Mouse (Mus musculus) embryonic fibroblast, embryonic 13.5 days (primary cell): ENCODE measurements around the gene Cnp. TPM values are rescaled to one million over a fixed set of nuclear protein-coding genes. Genes with fewer than 3 reads are reported as not detected.

Experiments used
- H3K27ac ChIP-seq: 2 replicates; pipeline ENCODE4 v1.5.1; 2012; ENCODE audit warnings: low read length, control low read depth, inconsistent platforms; ENCODE audit not compliant: insufficient read depth
- H3K4me1 ChIP-seq: 2 replicates; pipeline ENCODE4 v1.6.1; 2011; ENCODE audit warnings: low read length; ENCODE audit not compliant: control insufficient read depth, insufficient read depth
- H3K4me3 ChIP-seq: 2 replicates; pipeline ENCODE4 v1.5.1; 2011; ENCODE audit warnings: mild to moderate bottlenecking, control low read depth, low read length; ENCODE audit not compliant: insufficient read depth
- CTCF ChIP-seq: IDR thresholded peaks from 2 replicates; pipeline ENCODE4 v1.5.1; 2011; ENCODE audit warnings: mild to moderate bottlenecking, control low read depth, low read length, moderate library complexity, borderline replicate concordance; ENCODE audit not compliant: insufficient read depth
- POLR2A ChIP-seq: IDR thresholded peaks from 2 replicates; pipeline ENCODE4 v1.6.1; 2011; ENCODE audit warnings: low read depth, mild to moderate bottlenecking, control low read depth, low read length, moderate library complexity
- polyA plus RNA-seq: library from polyadenylated mRNA; stranded (reverse); fragments of >200 nt; gene quantifications from 2 replicates; pipeline ENCODE4 v1.2.4, GENCODE M21; 2011; ENCODE audit warnings: low read depth; ENCODE audit not compliant: missing spikeins, insufficient read length

Cnp gene
- polyA plus RNA-seq, 1 experiment = 10.1 TPM

GRCm38 (mm10) chr11:100628862-100629352 is 54.2 kb downstream of the Cnp start:
- TF ChIP-seq CTCF (no peak), POLR2A (no peak)
- H3K4me3 ChIP-seq = no peak overlapping the region
- H3K4me1 ChIP-seq = no peaks in the 10 kb centered on the region
- no peak overlapping the region for H3K27ac ChIP-seq

- Histone ChIP-seq H3K27ac (no peak overlapping the region), H3K4me1 (no peaks in the 10 kb centered on the region), H3K4me3 (no peak overlapping the region)
- TF ChIP-seq POLR2A (no peak), CTCF (no peak)
Measured at GRCm38 (mm10) chr11:100634530-100634929, 59.8 kb downstream of the Cnp start.

- H3K27ac ChIP-seq = no peak overlapping the region
- no peak overlapping the region for H3K4me3 ChIP-seq
- H3K4me1 ChIP-seq = no peaks in the 10 kb centered on the region
- TF ChIP-seq CTCF = 0 out of 2 replicates have a peak, but pooled peaks have one; percentile 25
- TF ChIP-seq POLR2A = no peak
Measured at GRCm38 (mm10) chr11:100640159-100640906, 65.6 kb downstream of the Cnp start.

Other genes with a start within 250 kb of the Cnp start
- gene Gast, start 240.5 kb upstream of the Cnp start, polyA plus RNA-seq = not detected in 2 replicates
- gene Hap1, start 218.8 kb upstream of the Cnp start, polyA plus RNA-seq = 0.17 and 0.77 TPM in 2 replicates
- 61.1 and 82.2 TPM in 2 replicates for gene Jup, start 177.1 kb upstream of the Cnp start, polyA plus RNA-seq
- 75.2 and 85.8 TPM in 2 replicates for gene P3h4, start 160.1 kb upstream of the Cnp start, polyA plus RNA-seq
- gene Fkbp10, start 159.2 kb upstream of the Cnp start, polyA plus RNA-seq = 283 and 298 TPM in 2 replicates
- 44.8 and 52.0 TPM in 2 replicates for gene Nt5c3b, start 133.1 kb upstream of the Cnp start, polyA plus RNA-seq
- 0.40 and 0.77 TPM in 2 replicates for gene Klhl10, start 133.0 kb upstream of the Cnp start, polyA plus RNA-seq
- 20.9 and 21.4 TPM in 2 replicates for gene Klhl11, start 102.2 kb upstream of the Cnp start, polyA plus RNA-seq
- 111 and 143 TPM in 2 replicates for gene Acly, start 46.9 kb upstream of the Cnp start, polyA plus RNA-seq
- 0.20 TPM in 1 of 2 replicates, not detected in the other for gene Ttc25, start 29.3 kb upstream of the Cnp start, polyA plus RNA-seq
- 29.2 and 29.9 TPM in 2 replicates for gene Nkiras2, start 44.3 kb downstream of the Cnp start, polyA plus RNA-seq
- 214 and 225 TPM in 2 replicates for gene Dnajc7, start 45.3 kb downstream of the Cnp start, polyA plus RNA-seq
- gene Zfp385c, start 117.6 kb downstream of the Cnp start, polyA plus RNA-seq = 1.1 TPM in 1 of 2 replicates, not detected in the other
- 3.5 and 7.8 TPM in 2 replicates for gene Dhx58, start 129.4 kb downstream of the Cnp start, polyA plus RNA-seq
- gene Kat2a, start 137.6 kb downstream of the Cnp start, polyA plus RNA-seq = 31.1 and 34.1 TPM in 2 replicates
- not detected in 2 replicates for gene Hspb9, start 138.9 kb downstream of the Cnp start, polyA plus RNA-seq
- 163 and 168 TPM in 2 replicates for gene Rab5c, start 163.3 kb downstream of the Cnp start, polyA plus RNA-seq
- gene Kcnh4, start 185.0 kb downstream of the Cnp start, polyA plus RNA-seq = not detected in 2 replicates
- gene Hcrt, start 188.0 kb downstream of the Cnp start, polyA plus RNA-seq = not detected in 2 replicates
- 8.6 and 12.8 TPM in 2 replicates for gene Ghdc, start 196.1 kb downstream of the Cnp start, polyA plus RNA-seq